Mouse (Mus musculus) activated CD4-positive, CD25-positive, alpha-beta regulatory T cell, adult 4 months (primary cell): ENCODE results near the gene Lcn4. TPM values are rescaled to one million over a fixed set of nuclear protein-coding genes. Genes with fewer than 3 reads are reported as not detected.

Experiments
- ATAC-seq: one replicate; pipeline ENCODE4 v1.8.0; 2017
- polyA plus RNA-seq, 2 experiments: library from polyadenylated mRNA; unstranded; fragments of 100-300 nt; shearing (Covaris generic); gene quantifications; one replicate each; pipeline ENCODE4 v1.2.1; 2017

The Lcn4 gene
- under 1 TPM; 0.89 to 0.96 TPM for polyA plus RNA-seq

DNA sequence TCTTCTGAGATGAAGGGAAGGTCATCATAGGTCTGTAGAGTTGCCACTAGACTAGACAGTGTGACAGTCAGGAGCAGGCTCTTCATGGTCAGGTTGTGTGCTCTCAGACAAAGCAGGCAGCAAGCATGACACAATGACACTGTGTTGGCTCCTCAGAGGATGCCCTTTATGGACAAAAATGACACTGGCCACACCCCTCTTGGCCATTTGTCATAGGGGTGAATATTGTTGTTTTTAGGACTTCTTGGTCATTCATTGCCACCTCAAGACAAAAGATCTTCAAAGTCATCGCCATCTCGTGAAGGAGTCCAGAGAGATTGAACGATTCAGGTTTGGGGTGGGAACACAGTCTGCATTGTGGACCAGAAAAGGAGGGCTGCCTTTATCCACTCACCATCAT lies at the start of gene Lcn4:
Gene Lcn4 (minus strand): TSS at position 101 of the 400 bp plus-strand sequence.
- no peak for ATAC-seq

DNA sequence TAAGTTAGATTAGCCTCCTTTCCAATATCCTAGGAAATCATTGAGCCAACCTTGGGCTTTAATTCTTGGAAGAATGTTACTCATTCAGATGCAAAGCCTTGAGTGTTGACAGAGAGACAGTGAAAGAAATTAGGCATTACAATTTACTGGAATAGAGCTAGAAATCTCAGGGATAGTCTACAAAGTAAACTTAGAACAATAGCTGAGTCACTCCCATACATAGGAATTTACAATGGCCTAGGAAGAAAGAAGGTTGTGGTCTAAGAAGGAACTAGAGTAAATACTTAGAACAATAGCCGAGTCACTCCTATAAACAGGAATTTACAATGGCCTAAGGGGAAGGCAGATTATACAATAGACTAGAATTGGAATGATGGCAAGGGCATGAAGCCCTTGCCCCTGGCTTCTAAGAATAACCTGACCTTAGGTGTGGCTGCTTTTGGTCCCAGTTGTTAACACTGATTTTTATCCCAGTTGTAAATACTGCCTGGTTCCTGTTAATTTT lies 15.1 kb upstream of the Lcn4 start:
- ATAC-seq = no peak

DNA sequence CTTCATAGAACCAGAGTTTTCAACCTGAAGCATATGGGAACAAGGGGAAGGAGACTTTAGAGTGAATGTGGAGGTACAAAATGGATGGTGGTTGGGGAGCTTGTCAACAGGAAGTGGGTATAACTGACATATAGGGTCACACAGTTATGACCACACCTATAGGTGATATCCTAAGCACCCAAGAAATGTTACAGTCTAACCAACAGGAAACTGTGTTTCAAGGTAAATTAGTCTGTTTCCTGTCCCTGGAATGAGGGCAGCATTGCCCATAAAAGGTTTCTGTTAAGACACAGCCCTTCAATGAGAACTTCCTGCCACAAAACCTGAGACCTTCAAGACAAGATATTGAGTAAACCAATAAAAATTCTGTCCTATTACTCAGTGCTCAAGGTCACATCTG lies 2.3 kb downstream of the Lcn4 start:
- peak; percentile 99 for ATAC-seq

DNA sequence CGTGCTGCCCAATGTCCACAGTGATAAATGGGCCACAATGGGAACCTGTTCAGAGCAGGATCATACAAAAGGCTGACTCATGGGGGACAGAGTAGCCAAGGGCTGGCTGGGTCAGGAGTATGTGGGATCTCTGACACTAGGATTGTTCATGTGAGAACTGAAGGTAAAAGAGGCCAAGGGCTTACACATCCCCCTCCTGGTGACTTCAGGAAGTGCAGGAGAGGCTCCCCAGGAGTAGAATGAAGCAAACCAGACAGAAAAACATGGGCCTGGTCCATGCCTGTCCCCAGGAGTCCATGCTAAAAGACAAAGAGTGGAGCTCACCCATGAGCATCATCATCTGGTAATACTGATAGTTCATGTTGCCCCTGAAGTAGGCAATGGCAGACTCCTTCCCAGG lies 7.5 kb downstream of the Lcn4 start:
- ATAC-seq = peak; percentile 63

DNA sequence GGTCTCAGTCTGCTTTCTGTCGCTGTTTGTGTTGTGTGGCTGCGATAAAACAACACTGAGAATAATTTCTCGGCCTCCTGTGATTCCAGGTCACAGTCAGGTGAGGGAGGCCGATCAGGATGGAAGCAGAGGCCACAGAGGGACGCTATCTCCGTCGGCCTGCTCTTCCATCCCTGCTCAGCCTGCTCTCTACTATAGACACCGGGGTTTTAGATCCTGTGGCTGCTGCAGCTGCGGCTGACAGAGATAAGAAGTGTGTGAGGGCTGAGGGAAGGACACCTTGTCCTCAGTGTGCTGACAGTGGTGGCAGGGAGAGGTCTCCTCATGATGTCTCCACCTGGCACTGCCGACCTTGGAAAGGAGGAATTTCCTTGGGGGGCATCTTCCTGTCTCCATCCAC lies 8.0 kb downstream of the Lcn4 start:
- no peak for ATAC-seq

DNA sequence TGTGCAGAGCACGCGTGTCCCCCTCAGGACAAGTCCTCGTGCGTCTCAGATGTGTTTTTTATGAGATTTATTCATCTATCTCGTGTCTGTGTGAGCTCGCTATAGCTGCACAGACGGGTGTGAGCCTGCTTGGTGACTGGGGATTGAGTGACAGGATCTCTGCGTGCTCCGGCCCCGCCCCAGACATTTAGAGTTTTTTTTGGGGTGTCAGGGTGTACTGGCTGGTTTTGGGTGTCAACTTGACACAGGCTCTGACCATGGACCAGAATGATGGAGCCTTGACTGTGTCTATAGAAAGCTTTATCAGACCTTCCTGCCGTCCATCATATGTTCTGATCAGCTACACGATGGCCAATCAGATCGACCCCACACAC lies 8.6 kb downstream of the Lcn4 start:
- ATAC-seq = no peak

DNA sequence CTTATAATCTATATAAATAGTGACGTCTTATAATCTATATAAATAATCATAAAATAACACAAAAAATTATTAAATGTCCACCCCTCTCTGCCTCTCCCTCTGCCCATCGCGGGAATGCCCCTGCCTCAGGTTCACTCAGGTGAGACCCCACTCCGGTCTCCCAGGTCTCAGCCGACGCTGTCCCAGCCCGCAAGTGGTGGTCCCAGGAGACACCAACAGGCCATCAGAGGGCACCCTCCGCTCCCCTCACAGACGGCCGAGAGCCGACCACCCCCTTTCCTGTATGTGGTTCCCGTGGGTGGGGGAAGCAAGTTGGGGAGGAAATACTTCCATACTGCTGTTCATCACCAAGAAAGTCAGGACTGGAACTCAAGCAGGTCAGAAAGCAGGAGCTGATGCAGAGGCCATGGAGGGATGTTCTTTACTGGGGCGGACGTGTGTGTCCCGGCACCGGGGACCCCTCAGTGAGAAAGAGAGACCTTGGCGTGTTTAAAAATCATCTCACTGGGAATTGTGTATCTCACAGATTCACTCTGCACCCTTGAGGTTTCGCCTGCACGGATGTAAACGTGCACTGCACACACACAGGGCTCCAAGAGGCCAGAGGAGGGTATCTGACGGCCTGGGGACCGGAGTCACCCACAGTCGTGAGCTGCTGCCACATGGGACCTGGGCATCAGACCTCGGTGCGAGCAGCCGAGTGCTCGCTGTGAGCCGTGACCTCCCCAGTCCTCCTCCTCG lies 9.1 kb downstream of the Lcn4 start:
- no peak for ATAC-seq

DNA sequence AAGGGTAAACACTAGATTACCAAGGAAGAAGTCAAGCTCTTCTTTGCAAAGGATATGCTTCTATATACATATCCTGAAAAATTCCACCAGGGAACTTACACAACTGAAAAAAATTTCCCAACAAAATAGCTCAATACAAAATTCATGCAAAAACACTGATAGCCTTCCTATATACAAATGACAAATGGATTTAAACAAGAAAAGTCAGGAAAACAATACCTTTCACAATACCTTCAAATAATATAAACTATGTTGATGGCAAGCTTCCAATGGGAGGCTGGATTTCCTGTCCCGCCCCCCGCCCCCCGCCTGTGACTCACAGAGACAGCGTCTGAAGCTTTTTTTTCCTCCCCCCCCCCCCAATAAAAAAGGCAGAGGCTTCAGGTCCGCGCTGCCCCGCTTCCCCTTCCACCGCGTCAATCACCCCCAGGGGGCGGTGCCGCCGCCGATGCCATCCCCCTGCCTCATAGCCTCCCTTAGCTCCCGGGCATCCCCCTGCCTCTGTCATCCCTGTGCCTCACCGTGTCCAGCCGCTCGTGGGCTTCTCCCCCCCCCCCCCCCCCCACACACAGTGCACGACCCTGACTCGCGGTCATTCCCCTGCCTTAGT lies 9.8 kb downstream of the Lcn4 start:
- ATAC-seq = peak; percentile 23

DNA sequence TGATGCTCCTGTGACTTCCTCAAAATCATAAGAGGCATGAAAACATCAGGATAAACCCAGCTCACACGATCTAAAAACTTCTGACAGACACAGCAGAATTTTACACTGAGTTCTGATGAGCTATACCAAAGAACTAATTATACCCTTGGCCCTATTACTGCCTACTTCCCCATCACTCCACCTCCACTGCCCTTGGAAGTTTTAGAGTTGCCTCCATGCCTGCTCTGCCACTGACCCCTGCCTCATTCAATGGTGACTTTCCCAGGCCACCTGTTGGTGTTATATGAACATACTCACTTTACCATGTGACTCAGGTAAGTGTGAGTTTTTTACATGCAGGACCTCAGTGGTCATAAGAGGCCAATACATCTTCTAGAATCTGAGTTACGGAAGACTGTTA lies 13.7 kb downstream of the Lcn4 start:
- ATAC-seq = no peak

DNA sequence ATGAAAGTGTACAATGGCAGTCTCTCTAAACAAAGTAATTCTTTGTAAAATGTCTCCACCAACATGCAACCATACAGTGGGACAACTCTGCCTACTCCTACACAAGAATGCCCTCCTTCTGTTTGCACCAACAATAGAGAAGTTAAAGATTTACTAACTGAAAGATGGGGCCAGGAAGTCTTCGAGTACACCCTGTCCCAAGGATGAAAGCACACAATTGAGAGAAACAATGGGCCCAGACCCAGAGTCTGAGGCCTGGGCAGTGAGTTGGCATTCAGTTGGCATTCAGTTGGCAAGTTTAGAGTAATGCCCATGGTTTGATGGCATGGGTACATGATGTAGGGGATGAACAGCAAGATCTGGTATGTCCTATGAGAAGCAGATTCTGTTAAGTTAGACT lies 16.4 kb downstream of the Lcn4 start:
- no peak for ATAC-seq

DNA sequence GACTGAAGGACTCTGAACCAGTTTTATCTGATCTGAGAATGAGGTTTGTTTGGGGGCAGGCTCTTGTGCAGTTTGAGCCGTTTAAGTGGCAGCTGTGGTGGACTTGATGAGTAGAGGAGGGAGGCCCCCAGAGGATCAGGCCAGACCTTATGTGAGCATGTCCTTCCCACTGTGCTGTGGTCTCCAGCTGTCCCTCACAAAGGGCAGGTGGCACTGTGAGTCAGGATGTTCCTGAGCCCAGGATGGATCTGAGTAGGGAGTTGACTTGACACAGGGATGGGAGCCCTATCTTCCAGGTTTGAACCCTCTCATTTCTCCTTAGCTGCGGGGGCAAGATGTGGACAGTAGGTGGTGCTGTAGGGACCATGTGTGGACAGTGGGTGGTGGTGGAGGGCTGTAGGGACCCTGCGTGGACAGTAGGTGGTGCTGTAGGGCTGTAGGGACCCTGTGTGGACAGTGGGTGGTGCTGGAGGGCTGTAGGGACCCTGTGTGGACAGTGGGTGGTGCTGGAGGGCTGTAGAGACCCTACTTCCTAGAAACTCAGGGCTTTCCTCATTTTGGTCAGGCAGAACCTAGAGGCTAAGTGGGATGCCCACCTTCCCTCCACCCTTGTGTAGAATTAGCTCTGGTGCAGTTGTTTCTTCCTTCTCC lies 24.3 kb downstream of the Lcn4 start:
- ATAC-seq = peak; percentile 96

DNA sequence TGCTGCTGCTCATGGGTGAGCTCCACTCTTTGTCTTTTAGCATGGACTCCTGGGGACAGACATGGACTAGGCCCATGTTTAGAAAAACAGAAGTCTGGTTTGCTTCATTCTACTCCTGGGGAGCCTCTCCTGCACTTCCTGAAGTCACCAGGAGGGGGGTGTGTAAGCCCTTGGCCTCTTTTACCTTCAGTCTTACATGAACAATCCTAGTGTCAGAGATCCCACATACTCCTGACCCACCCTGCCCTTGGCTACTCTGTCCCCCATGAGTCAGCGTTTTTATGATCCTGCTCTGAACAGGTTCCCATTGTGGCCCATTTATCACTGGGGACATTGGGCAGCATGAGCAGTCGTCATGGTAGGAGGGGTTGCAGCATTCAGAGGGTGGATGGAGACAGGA lies 27.1 kb downstream of the Lcn4 start:
- no peak for ATAC-seq

DNA sequence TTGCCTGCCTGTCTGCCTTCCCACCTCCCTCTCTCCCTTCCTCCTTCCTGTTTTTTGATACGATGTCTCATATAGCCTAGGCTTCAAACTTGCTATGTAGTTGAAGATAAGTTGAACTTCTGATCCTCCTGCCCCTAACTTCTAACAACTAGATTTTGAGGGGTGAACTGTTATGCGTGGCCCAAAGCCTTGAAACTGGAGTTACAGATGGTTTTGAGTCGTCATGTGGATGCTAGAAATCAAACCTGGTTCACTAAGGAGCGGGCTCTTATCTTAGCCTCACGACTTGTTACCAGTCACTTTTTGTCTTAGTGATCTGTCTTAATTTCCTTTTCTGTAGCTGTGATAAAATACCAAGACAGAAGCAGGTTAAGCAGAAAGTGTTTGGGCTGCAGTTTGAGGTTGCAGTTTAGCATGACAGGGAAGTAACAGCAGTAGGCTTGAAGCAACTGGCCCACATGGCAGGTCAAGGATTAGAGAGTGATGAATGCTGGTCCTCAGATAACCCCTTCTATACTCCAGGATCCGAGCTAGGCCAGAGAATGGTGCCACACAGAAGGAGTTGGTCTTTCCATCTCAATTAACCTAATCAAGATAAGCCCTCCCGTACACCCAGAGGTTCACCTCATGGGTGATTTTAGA lies 30.0 kb downstream of the Lcn4 start:
- ATAC-seq = no peak

DNA sequence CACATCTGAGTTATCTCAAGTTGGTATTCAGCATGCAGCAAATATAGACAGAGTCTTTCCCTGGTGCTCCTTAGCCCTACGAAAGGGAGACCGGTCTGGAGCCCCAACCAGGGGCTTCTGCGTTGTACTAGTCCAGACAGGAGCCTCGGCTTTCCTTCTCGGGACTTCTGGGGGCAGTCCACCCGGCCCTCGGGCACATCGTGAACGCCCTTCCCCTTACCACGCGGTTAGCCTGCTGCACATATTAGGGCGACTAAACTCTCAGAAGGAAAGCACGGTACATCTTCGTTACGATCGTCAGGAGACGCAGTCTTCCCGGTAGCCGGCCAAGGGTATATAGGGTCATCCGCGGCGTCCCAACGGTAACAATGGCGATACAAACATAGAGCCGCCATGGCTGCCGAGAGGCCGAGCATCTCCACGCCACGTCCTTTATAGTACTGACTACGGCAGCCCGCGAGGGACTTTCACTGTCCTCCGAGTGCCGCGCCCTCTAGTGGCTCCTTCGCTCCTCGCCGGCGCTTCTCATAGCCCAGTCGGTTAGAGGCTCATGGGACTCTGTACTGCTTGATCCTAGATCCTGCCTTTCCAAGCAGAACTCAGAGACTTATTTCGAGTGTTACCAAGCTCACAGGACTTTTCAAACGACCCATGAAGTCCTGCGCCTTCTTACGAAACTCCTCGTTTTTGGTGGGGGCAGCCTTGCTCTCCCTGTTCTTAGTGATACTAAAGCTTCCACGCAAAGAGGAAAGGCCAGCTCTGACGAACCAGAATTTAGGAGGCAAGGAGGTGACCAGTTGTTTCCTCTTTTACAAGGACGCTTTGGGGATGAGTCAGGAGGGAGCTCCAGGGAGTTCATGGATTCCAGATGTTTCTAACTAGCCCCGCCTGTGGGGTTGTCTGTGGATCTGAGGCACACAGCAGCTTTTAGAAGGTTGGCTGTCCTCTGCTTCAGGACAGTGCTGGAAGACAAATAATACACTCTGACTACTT lies 30.9 kb downstream of the Lcn4 start:
- ATAC-seq = peak; percentile 86

DNA sequence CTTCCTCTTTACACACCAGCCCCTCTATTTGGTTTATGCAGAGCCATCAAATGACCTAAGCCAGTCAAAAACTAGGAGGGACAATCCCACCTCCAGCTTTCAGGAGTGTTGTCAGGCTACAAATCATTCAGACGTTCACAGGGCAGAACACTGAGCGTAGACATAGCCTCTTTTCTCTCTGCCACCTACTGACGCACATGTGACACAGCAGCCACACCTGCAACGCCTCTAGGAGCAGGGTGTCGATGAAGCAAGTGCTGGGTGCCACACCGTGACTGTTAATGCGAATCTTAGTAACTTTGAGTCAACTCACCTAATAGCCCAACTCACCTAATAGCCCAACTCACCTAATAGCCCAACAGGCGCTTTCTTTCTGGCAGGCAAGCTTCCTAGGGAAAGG lies 32.0 kb downstream of the Lcn4 start:
- peak; percentile 33 for ATAC-seq

DNA sequence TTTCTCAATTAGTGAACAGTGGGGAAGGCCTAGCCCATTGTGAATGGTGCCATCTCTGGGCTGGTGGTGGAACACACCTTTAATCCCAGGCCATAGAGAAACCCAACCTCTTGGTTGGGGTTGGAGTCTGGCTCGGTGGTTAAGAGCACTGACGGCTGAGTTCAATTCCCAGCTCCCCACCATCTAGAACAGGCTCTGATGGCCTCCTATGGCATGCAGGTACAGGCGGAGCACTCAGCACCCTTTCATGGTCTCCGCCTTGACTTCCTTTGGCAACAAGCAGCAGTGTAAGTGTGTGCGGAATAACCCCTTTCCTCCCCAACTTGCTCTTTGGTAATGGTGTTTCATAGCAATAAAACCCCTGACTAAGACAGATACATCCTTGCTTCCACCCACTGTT lies 32.5 kb downstream of the Lcn4 start:
- no peak for ATAC-seq

DNA sequence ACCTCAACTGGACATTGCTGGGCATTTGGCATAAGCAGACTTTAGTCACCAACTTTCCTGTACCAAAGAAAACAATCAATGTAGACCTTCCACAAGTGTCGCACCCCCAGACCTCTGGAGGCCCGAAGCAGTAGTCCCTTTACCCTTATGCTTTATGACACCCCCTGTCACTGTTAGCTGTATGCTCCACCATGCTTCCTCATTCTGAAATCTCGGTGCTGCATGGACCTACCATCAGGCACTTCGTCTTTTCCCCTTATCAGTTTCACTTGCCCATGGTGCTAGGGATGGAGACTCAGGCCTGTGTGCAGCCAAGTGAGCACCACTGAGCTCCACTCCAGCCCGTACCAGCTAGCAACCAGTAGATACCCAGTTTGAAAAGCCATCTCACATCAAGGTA lies 33.0 kb downstream of the Lcn4 start:
- no peak for ATAC-seq

DNA sequence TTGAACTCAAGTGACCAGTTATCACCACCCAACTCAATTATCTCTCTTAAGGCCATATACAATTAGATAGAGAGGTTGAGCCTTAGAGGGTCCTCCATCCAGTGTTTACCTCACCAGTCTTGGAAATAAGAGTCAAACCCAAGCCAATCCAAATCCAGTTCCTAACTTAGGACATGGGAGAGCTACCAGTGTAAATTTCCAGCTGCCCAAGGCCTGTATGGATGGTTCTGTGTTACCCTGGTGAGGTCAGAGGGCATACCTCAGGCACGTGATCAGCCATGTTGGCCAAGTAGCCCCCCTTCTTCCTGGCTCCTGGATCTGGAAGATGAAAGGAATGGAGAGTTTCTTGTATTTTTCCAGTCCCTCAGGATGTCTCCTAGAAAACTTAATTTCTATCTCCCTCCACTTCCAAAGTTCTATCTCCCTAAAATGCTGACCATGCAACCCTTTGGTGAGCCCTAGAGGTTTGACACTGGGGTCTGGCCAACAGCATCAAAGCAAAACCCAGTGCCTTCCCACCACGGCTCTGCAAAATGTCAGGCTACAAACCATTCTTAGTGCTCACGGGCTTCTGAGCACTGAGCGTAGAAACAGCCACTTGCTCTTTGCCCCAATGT lies 33.7 kb downstream of the Lcn4 start:
- no peak for ATAC-seq

DNA sequence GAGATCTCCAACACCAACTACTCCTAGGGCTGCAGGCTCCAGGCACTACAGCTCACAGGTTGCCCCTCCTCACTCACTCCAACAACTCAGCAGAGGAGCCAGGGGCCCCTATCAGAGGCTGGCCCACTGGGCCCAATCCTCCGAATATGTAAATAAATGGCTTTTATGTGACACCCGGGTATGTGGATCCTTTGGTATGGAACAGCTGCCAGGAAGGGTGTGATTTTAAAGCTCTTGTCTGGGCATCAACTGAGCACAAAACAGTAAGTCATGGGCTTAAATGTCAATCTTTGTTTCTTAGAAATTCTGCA lies 34.8 kb downstream of the Lcn4 start:
- no peak for ATAC-seq

DNA sequence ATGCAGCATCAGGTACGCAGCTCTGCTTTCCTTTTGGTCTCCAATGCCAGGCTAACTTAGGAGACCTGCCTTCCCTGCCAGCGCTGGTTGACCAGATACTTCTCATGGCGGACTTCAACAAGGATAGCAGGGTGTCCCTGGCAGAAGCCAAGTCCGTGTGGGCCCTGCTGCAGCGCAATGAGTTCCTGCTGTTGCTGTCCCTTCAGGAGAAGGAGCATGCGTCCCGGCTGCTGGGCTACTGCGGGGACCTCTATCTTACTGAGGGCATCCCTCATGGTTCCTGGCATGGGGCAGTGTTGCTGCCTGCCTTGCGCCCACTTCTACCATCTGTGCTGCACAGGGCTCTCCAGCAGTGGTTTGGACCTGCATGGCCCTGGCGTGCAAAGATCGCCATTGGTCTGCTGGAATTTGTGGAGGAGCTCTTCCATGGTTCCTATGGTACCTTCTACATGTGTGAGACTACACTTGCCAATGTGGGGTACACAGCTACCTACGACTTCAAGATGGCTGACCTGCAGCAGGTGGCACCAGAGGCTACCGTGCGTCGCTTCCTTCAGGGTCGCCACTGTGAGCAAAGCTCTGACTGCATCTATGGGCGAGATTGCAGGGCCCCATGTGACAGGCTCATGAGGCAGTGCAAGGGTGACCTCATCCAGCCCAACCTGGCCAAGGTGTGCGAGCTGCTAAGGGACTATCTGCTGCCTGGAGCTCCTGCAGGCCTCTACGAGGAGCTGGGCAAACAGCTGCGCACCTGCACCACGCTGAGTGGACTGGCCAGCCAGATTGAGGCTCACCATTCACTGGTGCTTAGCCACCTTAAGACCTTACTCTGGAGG lies 35.4 kb downstream of the Lcn4 start:
- ATAC-seq = no peak
